Mouse (Mus musculus): ENCODE results near the gene Prim2. TPM values are rescaled to one million over a fixed set of nuclear protein-coding genes. Genes with fewer than 3 reads are reported as not detected.

Gene Prim2
- polyA plus RNA-seq, 1 experiment from 2014 or later = 26.1 TPM

DNA sequence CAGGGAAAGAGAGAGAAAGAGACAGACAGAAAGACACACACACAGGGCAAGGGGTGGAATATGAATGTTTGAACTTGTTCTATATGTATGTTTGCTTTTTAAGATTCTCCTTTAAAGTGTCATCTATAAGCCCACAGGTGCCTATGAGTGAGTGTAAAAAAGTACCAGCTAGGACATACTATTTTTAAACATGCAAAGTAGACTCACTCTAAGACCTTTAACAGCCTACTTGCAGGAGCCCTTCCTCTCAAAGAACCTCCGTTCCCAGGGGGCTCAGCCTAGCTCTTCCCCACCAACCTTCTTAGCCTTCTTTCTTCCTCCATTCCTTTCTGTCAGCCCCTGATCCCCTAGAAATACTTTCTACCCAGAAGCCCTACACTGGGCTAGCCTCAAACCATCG, 73.7 kb downstream of the Prim2 start:
- 88% methylated on average over 2 of the region's 2 CpGs for WGBS
- H3K9ac ChIP-seq = no peak overlapping the region
- H3K27ac ChIP-seq = no peak overlapping the region
- H3K4me2 ChIP-seq = no peak overlapping the region
- H3K4me1 ChIP-seq (replicated peaks) = peaks cover 3% of the 10 kb centered on the region; the same call in 1 of the 2 replicates
- ATAC-seq (ENCODE audit: low FRiP score) = no peak
- no peaks in the 10 kb centered on the region for H3K27me3 ChIP-seq
- H3K4me3 ChIP-seq = no peak overlapping the region
- H3K9me3 ChIP-seq = peaks cover 6% of the 10 kb centered on the region
- H3K36me3 ChIP-seq = 0 out of 2 replicates have a peak, but pooled peaks cover 4% of the 10 kb centered on the region

DNA sequence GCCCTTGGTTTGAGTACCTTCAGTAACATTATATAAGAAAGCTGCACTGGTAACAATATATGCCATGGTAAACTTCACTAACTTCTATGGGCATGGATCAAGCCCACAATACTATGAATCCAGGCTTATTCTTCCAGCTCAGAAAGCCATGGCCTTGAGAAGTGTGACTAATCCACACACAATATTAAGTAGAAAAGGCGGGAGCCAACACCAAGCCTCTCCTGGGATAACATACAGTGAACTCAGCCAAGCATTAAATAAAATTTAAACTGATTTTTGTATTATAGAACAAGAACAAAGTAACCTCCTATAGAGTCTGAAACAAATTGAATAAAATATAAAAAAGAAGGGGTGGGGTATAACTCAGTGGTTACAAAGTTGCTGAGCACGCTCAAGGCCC, 74.6 kb downstream of the Prim2 start:
- H3K36me3 ChIP-seq = 0 out of 2 replicates have a peak, but pooled peaks cover 4% of the 10 kb centered on the region
- WGBS = 40% methylated on average over 2 of the region's 2 CpGs
- no peak overlapping the region for H3K9ac ChIP-seq
- H3K4me1 ChIP-seq (replicated peaks) = peaks cover 10% of the 10 kb centered on the region
- H3K27me3 ChIP-seq = no peaks in the 10 kb centered on the region
- no peak overlapping the region for H3K4me3 ChIP-seq
- no peak; the same call in 1 of the 2 replicates for ATAC-seq (ENCODE audit: low FRiP score)
- peaks cover 6% of the 10 kb centered on the region for H3K9me3 ChIP-seq
- no peak overlapping the region for H3K4me2 ChIP-seq
- no peak overlapping the region for H3K27ac ChIP-seq

DNA sequence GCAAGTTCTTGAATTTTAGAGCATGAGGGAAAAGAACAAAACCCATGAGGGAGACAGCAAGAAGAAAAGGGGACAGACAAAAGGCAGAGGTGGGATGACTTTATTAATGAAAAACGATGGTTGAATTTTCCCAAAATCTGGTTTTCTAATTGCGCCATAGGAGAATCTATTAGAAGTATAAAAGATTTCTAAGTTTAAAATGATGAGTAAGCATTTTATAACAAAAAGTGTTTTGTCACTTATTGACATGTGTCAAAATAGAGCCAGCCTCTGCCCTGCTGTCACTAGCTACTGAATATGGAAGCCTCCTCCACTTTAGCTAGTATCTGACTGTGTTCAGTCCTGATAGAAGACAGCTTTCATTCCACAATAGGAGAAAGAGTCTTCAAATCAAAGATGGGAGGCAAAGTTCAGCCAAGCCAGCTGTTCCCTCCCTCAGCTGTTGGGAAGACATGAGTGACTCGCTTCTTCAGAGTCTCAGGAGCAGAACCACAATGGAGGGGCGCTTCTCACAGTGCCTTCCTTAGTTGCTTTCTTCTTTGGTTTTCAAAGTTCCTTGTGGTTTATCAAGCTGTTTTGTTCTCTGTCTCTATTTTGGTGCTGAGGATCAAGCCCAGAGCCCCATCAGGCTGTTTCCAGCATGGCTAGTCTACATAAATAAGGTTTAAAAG, 75.7 kb downstream of the Prim2 start:
- Histone ChIP-seq H3K36me3 (0 out of 2 replicates have a peak, but pooled peaks cover 4% of the 10 kb centered on the region), H3K9me3 (peaks cover 4% of the 10 kb centered on the region), H3K4me1 (replicated peaks) (peaks cover 10% of the 10 kb centered on the region), H3K27ac (no peak overlapping the region), H3K27me3 (no peaks in the 10 kb centered on the region), H3K9ac (no peak overlapping the region), H3K4me2 (no peak overlapping the region), H3K4me3 (no peak overlapping the region)
- ATAC-seq (ENCODE audit: low FRiP score) = no peak
- WGBS = 91% methylated on average over 4 of the region's 4 CpGs

DNA sequence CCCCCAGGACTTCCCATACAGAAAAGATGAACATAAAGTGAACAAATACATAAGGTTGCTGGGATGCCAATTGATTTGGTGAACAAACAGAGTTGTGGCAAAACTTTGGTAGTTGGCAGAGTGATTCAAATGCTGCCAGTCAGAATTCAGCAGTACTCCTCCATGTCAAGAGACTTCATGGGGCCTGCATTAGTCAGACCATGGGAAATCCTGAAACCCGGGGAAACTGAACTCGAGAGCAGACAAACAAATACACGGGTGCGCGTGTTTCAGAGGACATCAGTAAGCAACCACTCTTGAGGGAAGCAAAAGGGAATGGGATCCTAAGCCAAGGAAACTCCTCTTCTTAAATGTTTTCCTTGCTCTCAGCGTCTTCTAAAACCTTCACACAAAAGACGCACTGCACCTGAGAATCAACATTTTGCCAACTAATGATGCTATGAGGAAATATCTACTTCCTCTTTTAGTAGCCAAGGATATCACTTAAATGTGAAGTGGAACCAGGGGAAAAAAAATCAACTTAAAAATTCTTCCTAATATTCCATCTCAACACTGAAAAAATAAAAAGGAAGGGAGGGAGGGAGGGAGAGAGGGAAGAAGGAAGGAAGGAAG, 77.5 kb downstream of the Prim2 start:
- Histone ChIP-seq H3K27me3 (no peaks in the 10 kb centered on the region), H3K4me2 (no peak overlapping the region), H3K9ac (no peak overlapping the region), H3K36me3 (no peaks in the 10 kb centered on the region), H3K4me1 (replicated peaks) (peaks cover 10% of the 10 kb centered on the region), H3K9me3 (no peaks in the 10 kb centered on the region), H3K4me3 (no peak overlapping the region), H3K27ac (no peak overlapping the region)
- no peak for ATAC-seq (ENCODE audit: low FRiP score)
- WGBS = 95% methylated on average over 7 of the region's 7 CpGs

DNA sequence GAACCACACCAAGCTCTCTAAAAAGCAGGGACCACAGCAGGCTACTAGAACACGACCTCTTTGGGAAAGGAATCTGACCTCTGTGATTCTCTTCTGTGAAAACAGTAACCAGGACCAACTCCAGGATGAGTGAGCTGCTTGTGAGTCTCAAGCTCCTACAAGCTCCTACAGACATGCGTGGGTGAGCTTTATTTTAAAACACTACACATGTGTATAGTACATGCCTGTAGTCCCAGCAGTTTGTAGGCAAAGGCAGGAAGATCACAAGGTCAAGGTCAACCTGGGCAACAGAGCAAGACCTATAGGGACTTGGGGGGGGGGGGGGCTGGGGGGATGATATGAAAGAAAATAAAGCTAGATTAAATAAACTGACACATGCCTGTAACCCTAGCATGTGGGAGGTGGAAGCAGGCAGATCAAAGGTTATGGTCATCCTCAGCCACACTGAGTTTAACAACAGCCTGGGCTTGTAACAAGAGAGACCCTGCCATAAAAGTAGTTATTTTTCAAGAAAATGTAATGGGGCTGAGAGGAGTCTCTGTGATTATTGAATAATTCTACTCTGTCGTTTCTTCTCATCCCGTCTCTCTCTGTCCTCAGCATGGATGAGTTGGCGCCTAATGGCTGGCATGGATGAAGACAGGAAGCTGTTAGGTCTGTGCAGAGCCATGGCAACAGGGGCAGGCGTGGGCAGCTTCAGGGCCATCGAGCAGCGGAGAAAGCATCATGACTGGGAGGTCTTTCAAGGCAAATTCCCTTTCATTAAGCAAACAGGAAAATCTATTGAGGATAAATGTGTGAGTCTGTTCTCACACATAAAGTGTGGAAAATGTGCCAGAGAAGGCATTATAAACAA, 78.8 kb downstream of the Prim2 start:
- Histone ChIP-seq H3K4me2 (no peak overlapping the region), H3K27ac (no peak overlapping the region), H3K36me3 (no peaks in the 10 kb centered on the region), H3K4me3 (no peak overlapping the region), H3K4me1 (replicated peaks) (peaks cover 10% of the 10 kb centered on the region), H3K27me3 (no peaks in the 10 kb centered on the region), H3K9me3 (no peaks in the 10 kb centered on the region), H3K9ac (no peak overlapping the region)
- 0 out of 2 replicates have a peak, but pooled peaks have one; percentile 25 for ATAC-seq (ENCODE audit: low FRiP score)
- WGBS = 55% methylated on average over 8 of the region's 8 CpGs

DNA sequence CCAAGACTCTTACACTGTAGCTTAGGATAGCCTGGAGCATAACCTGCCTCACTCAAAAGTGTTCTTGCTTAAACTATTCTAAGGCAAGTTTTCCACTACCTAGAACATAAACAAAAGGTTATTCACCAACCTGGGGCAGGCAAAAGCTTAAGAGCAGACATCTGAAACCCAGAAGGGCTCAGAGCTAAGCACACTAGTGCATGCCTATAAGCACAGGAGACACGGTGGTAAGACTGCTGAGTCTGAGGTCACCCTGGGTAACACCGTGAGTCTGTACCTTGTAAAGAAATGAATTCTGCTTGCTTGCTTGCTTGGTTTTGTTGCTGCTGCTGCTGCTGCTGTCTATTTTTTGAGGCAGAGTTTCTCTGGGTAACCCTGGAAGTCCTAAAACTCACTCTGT, 80.1 kb downstream of the Prim2 start:
- no peaks in the 10 kb centered on the region for H3K27me3 ChIP-seq
- H3K36me3 ChIP-seq = no peaks in the 10 kb centered on the region
- H3K4me1 ChIP-seq (replicated peaks) = peaks cover 10% of the 10 kb centered on the region
- H3K4me3 ChIP-seq = no peak overlapping the region
- no peak overlapping the region for H3K4me2 ChIP-seq
- no peak for ATAC-seq (ENCODE audit: low FRiP score)
- H3K9ac ChIP-seq = no peak overlapping the region
- WGBS = 78% methylated on average over 2 of the region's 2 CpGs
- H3K27ac ChIP-seq = no peak overlapping the region
- no peaks in the 10 kb centered on the region for H3K9me3 ChIP-seq

DNA sequence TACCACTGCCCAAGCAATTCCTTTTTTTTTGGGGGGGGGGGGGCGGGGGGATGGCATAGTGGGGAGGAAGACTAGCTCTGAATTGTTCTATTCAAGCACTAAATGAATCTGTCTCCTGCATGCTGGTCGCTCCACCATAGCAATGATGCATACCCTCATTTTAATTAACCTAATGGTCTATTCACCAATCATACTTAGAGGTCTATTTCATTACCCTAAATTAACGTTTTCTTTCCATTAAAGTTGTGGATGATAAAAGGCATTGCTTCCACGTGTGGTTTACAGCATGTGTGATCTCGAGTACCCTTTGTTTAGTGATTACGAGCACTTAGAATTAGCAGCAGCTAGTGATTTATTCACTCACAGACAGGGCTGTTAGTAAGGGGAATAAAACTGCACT, 81.0 kb downstream of the Prim2 start:
- 55% methylated on average over 6 of the region's 6 CpGs for WGBS
- peak; percentile 44; the same call in 1 of the 2 replicates for ATAC-seq (ENCODE audit: low FRiP score)
- no peaks in the 10 kb centered on the region for H3K27me3 ChIP-seq

DNA sequence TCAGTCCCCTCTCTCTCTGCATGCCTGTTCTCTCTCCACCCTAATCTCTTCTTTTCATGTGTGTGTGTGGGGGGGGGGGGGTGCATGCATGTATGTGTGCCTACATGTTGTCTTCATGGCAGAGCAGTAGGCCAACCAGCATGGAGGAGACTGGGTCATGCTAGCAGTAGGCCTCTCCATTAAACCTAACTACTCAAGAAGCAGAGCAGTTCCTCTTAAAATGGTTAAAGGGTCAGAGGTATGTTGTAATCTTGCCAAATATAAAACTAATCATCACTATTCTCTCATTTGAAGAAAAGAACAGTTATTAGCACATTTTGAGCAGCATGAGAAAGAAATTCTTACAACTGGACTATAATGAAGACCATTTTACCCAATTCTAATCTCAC, 85.0 kb downstream of the Prim2 start:
- no peaks in the 10 kb centered on the region for H3K36me3 ChIP-seq
- H3K9ac ChIP-seq = no peak overlapping the region
- no peaks in the 10 kb centered on the region for H3K27me3 ChIP-seq
- no peaks in the 10 kb centered on the region for H3K4me1 ChIP-seq (replicated peaks)
- no peak for ATAC-seq (ENCODE audit: low FRiP score)
- no peaks in the 10 kb centered on the region for H3K9me3 ChIP-seq
- H3K27ac ChIP-seq = no peak overlapping the region
- no peak overlapping the region for H3K4me3 ChIP-seq
- no peak overlapping the region for H3K4me2 ChIP-seq

More for the DNA sequence above, 81.0 kb downstream of the Prim2 start:
- H3K9me3 ChIP-seq = no peaks in the 10 kb centered on the region
- H3K9ac ChIP-seq = no peak overlapping the region
- no peak overlapping the region for H3K4me2 ChIP-seq
- peaks cover 10% of the 10 kb centered on the region for H3K4me1 ChIP-seq (replicated peaks)
- no peaks in the 10 kb centered on the region for H3K36me3 ChIP-seq
- H3K27ac ChIP-seq = no peak overlapping the region
- H3K4me3 ChIP-seq = no peak overlapping the region

DNA sequence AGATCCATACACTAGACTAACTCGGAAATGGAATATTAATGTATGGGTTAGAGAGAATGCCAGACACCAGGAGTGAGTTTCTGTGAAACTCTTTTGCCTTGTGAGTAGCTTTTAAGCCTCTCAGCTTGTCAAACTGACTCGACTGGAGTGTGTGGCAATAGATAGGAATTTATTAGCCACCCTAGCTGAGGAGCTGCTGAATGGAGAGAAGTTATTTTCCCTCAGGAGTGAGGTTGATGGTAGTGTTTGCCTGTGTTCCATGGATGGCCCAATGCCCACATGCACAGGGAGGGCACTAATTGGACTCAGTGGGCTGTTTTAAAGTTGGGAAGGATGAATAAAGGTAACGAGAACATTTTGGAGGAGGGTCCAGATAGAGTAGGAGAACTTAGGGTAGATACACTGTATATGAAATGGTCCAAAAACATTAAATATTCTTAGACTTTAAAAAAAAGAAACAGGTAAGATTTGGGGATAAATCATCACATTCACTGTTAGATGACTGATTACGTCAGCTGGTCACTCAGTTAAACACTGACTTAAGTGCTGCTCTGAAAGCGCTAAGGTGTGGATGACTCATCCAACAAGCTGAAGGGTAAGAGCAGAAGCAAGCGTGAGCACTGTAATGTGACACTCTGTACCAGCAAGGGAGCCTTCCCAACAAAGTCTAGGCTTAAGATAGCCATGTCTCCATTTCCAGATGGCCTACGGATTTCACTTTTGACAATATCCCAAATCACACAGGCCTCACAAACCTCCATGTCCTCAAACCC, 85.6 kb downstream of the Prim2 start:
- Histone ChIP-seq H3K27ac (no peak overlapping the region), H3K4me2 (no peak overlapping the region), H3K4me1 (replicated peaks) (no peaks in the 10 kb centered on the region), H3K9me3 (no peaks in the 10 kb centered on the region), H3K4me3 (no peak overlapping the region), H3K27me3 (no peaks in the 10 kb centered on the region), H3K36me3 (no peaks in the 10 kb centered on the region), H3K9ac (no peak overlapping the region)
- WGBS = 92% methylated on average over 7 of the region's 7 CpGs
- no peak for ATAC-seq (ENCODE audit: low FRiP score)

DNA sequence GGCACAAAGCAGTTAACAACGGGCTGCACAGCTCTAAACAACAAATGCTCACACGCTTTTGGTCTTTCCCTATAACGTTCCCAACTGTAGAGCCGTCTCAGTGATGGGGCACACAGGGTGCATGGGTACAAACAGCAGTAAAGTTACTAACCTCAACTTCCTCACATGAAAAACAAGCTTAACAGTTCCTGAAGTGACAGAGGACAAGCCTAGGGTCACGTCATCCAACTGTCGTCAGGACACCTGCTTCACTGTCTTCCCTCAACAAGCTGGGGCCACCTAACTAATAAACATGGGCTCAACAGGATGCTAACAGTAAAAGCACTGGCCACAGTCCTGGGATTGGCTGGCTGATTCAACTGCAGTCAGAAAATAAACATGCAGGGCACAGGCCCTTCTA, 91.0 kb downstream of the Prim2 start:
- Histone ChIP-seq H3K9ac (no peak overlapping the region), H3K9me3 (no peaks in the 10 kb centered on the region), H3K36me3 (no peaks in the 10 kb centered on the region), H3K4me2 (no peak overlapping the region), H3K4me3 (no peak overlapping the region), H3K27me3 (no peaks in the 10 kb centered on the region), H3K4me1 (replicated peaks) (no peaks in the 10 kb centered on the region), H3K27ac (no peak overlapping the region)
- ATAC-seq (ENCODE audit: low FRiP score) = no peak
- WGBS = 82% methylated on average over 6 of the region's 6 CpGs

DNA sequence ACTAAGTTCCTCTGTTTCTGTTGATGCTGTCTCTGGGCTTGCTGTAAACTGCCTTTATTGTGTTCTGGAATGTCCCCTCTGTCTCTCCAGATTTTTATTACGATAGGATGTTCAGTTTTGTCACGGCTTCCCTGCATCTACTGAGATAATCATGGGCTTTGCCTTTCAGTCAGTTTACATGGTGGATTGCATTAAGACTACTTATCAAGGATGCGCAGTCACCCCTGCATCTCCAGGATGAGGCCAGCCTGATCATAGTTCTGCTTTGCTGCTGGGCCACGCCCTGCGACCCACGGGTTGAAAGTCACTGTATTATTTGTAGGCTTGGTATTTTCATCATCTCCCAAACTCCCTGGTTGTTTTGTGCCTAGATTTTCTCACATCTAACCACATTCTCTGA, 95.1 kb downstream of the Prim2 start:
- Histone ChIP-seq H3K9me3 (no peaks in the 10 kb centered on the region), H3K4me2 (no peak overlapping the region), H3K4me3 (no peak overlapping the region), H3K4me1 (replicated peaks) (no peaks in the 10 kb centered on the region), H3K27ac (no peak overlapping the region), H3K36me3 (no peaks in the 10 kb centered on the region), H3K27me3 (no peaks in the 10 kb centered on the region), H3K9ac (no peak overlapping the region)
- no peak for ATAC-seq (ENCODE audit: low FRiP score)
- WGBS = 92% methylated on average over 6 of the region's 6 CpGs
